Mouse (Mus musculus) thymus, adult 2 months (tissue): ENCODE results near the gene Elp1. TPM values are rescaled to one million over a fixed set of nuclear protein-coding genes. Genes with fewer than 3 reads are reported as not detected.

Experiments used
- DNase-seq: peaks from one replicate; pipeline ENCODE4 v3.0.0; 2021
- H3K27ac ChIP-seq: fragments of 200-500 bp; 2 replicates; pipeline ENCODE4 v1.5.1; 2012; ENCODE audit warnings: low read length, control low read depth; ENCODE audit not compliant: control insufficient read depth, insufficient read depth
- H3K27me3 ChIP-seq: fragments of 200-500 bp; 2 replicates; pipeline ENCODE4 v1.6.1; 2012; ENCODE audit warnings: mild to moderate bottlenecking, low read length, moderate library complexity, mixed read lengths; ENCODE audit not compliant: control insufficient read depth, insufficient read depth
- H3K36me3 ChIP-seq: fragments of 200-500 bp; 2 replicates; pipeline ENCODE4 v1.6.1; 2012; ENCODE audit warnings: mild to moderate bottlenecking, low read length, moderate library complexity; ENCODE audit not compliant: control insufficient read depth, insufficient read depth
- H3K4me1 ChIP-seq: fragments of 200-500 bp; replicated peaks from 2 replicates; pipeline ENCODE4 v1.6.1; 2012; ENCODE audit warnings: low read length; ENCODE audit not compliant: control insufficient read depth, insufficient read depth
- H3K4me3 ChIP-seq: fragments of 200-500 bp; 2 replicates; pipeline ENCODE4 v1.5.1; 2012; ENCODE audit warnings: mild to moderate bottlenecking, low read length, control low read depth, moderate library complexity; ENCODE audit not compliant: control insufficient read depth, insufficient read depth
- CTCF ChIP-seq: fragments of 200-500 bp; IDR thresholded peaks from 2 replicates; pipeline ENCODE4 v1.5.1; 2012; ENCODE audit warnings: mild to moderate bottlenecking, control low read depth, low read length, moderate library complexity, borderline replicate concordance; ENCODE audit not compliant: control insufficient read depth, poor library complexity, insufficient read depth; ENCODE audit errors: extremely low read depth
- POLR2A ChIP-seq: fragments of 200-500 bp; IDR thresholded peaks from 2 replicates; pipeline ENCODE4 v1.6.1; 2012; ENCODE audit warnings: mild to moderate bottlenecking, low read length, control low read depth, moderate library complexity; ENCODE audit not compliant: control insufficient read depth, poor library complexity, insufficient read depth; ENCODE audit errors: extremely low read depth
- WGBS: fragments of 180-500 bp; shearing (Covaris S2); methylation state at CpG from one replicate; pipeline ENCODE4 v1.1.7; 2018; 5-methylcytosine and 5-hydroxymethylcytosine counted together
- polyA plus RNA-seq: library from polyadenylated mRNA; depleted of rRNA; stranded (reverse); fragments of >200 nt; gene quantifications from 2 replicates; pipeline ENCODE4 v1.2.3, GENCODE M21; 2012; rRNA removed

Gene Elp1
- polyA plus RNA-seq: 18.0 and 19.3 TPM in 2 replicates

GRCm38 (mm10) chr4:56801907-56802668, at the start of gene Elp1, which contains the start of gene Fam206a:
Gene Elp1 (minus strand): TSS chr4:56802331.
Gene Fam206a (plus strand): TSS chr4:56802345.
- H3K27me3 ChIP-seq: no peaks in the 10 kb centered on the region

GRCm38 (mm10) chr4:56850724-56851123, 48.6 kb upstream of the Elp1 start:
- TF ChIP-seq CTCF: no peak
- no peak for TF ChIP-seq POLR2A
- Histone ChIP-seq H3K27ac (no peak overlapping the region), H3K36me3 (no peaks in the 10 kb centered on the region), H3K27me3 (no peaks in the 10 kb centered on the region), H3K4me3 (no peak overlapping the region), H3K4me1 (no peaks in the 10 kb centered on the region)
- 91% methylated on average over 6 of the region's 6 CpGs for WGBS
- no peak for DNase-seq

More at GRCm38 (mm10) chr4:56801907-56802668, at the start of gene Elp1, which contains the start of gene Fam206a:
- Histone ChIP-seq H3K4me3 (peak within 1 kb of the TSS; percentile 97), H3K36me3 (peaks cover under 1% of the 10 kb centered on the region; the same call in 1 of the 2 replicates), H3K4me1 (peaks cover 2% of the 10 kb centered on the region), H3K27ac (no peak within 1 kb of the TSS)
- DNase-seq: peak; percentile 97
- peak; percentile 68 for TF ChIP-seq POLR2A
- TF ChIP-seq CTCF: peak; percentile 41; the same call in 1 of the 2 replicates
- under 1% methylated on average over 72 of the region's 72 CpGs for WGBS

- TF ChIP-seq CTCF (no peak), POLR2A (no peak)
- no peak for DNase-seq
- H3K4me1 ChIP-seq: no peaks in the 10 kb centered on the region
Observed at GRCm38 (mm10) chr4:56848044-56848443, 45.9 kb upstream of the Elp1 start.

GRCm38 (mm10) chr4:56847400-56847799, 45.3 kb upstream of the Elp1 start:
- 97% methylated on average over 3 of the region's 3 CpGs for WGBS
- H3K36me3 ChIP-seq: no peaks in the 10 kb centered on the region
- H3K4me3 ChIP-seq: no peak overlapping the region
- H3K27ac ChIP-seq: no peak overlapping the region
- DNase-seq: no peak
- no peak for TF ChIP-seq POLR2A
- no peak for TF ChIP-seq CTCF
- H3K4me1 ChIP-seq: no peaks in the 10 kb centered on the region
- no peaks in the 10 kb centered on the region for H3K27me3 ChIP-seq

More at GRCm38 (mm10) chr4:56848044-56848443, 45.9 kb upstream of the Elp1 start:
- Histone ChIP-seq H3K27me3 (no peaks in the 10 kb centered on the region), H3K36me3 (no peaks in the 10 kb centered on the region), H3K27ac (no peak overlapping the region), H3K4me3 (no peak overlapping the region)
- 96% methylated on average over 6 of the region's 6 CpGs for WGBS

- no peak for DNase-seq
- H3K36me3 ChIP-seq: no peaks in the 10 kb centered on the region
- 96% methylated on average over 12 of the region's 12 CpGs for WGBS
Observed at GRCm38 (mm10) chr4:56845896-56846533, 43.9 kb upstream of the Elp1 start.

GRCm38 (mm10) chr4:56844911-56845310, 42.8 kb upstream of the Elp1 start:
- Histone ChIP-seq H3K4me1 (no peaks in the 10 kb centered on the region), H3K27me3 (no peaks in the 10 kb centered on the region), H3K27ac (no peak overlapping the region), H3K4me3 (no peak overlapping the region), H3K36me3 (no peaks in the 10 kb centered on the region)
- WGBS: 93% methylated on average over 4 of the region's 4 CpGs
- no peak for TF ChIP-seq CTCF
- no peak for TF ChIP-seq POLR2A
- no peak for DNase-seq

More at GRCm38 (mm10) chr4:56845896-56846533, 43.9 kb upstream of the Elp1 start:
- no peak overlapping the region for H3K4me3 ChIP-seq
- H3K4me1 ChIP-seq: no peaks in the 10 kb centered on the region
- no peak overlapping the region for H3K27ac ChIP-seq
- no peaks in the 10 kb centered on the region for H3K27me3 ChIP-seq
- TF ChIP-seq CTCF: no peak
- no peak for TF ChIP-seq POLR2A

- TF ChIP-seq CTCF: no peak
- no peak for TF ChIP-seq POLR2A
- DNase-seq: no peak
- Histone ChIP-seq H3K36me3 (no peaks in the 10 kb centered on the region), H3K27ac (no peak overlapping the region), H3K27me3 (no peaks in the 10 kb centered on the region), H3K4me1 (no peaks in the 10 kb centered on the region), H3K4me3 (no peak overlapping the region)
- WGBS: 98% methylated on average over 2 of the region's 2 CpGs
Observed at GRCm38 (mm10) chr4:56843963-56844362, 41.8 kb upstream of the Elp1 start.
